Mouse (Mus musculus) C2C12 (cell line): ENCODE measurements at regions not wholly inside any gene's neighbourhood (a gene's known extent, or its start where the extent isn't known, plus 50 kb on each side); places are given as distances from the start of the nearest gene placed in this dataset.

Experiments
- CTCF ChIP-seq: IDR thresholded peaks from one replicate; pipeline ENCODE4 v1.5.1; 2011; ENCODE audit not compliant: control insufficient read depth, insufficient read depth, insufficient read length
- MYOG ChIP-seq: IDR thresholded peaks from one replicate; pipeline ENCODE4 v1.6.1; 2011; ENCODE audit not compliant: control insufficient read depth, insufficient read length; ENCODE audit errors: extremely low read depth

- TF ChIP-seq CTCF (no peak), MYOG (no peak)
Observed at GRCm38 (mm10) chr14:105658316-105658715, 238.3 kb downstream of the Spry2 start.
